Mouse (Mus musculus) megakaryocyte, embryonic 14.5 days (primary cell): ENCODE measurements around the gene Scarf1. TPM values are rescaled to one million over a fixed set of nuclear protein-coding genes. Genes with fewer than 3 reads are reported as not detected.

Experiments used
- H3K27me3 ChIP-seq: replicated peaks from 2 replicates; pipeline ENCODE3; 2012; ENCODE audit warnings: inconsistent platforms
- H3K36me3 ChIP-seq: replicated peaks from 2 replicates; pipeline ENCODE3; 2012; ENCODE audit warnings: low read length, inconsistent platforms, mixed read lengths
- H3K4me1 ChIP-seq: 2 replicates; pipeline ENCODE4 v1.6.1; 2012; ENCODE audit warnings: inconsistent platforms
- H3K4me3 ChIP-seq: replicated peaks from 2 replicates; pipeline ENCODE3; 2012; ENCODE audit warnings: moderate library complexity, mild to moderate bottlenecking, inconsistent platforms
- H3K9me3 ChIP-seq: 2 replicates; pipeline ENCODE4 v1.6.1; 2012; ENCODE audit warnings: inconsistent platforms
- FLI1 ChIP-seq: IDR thresholded peaks from 2 replicates; pipeline ENCODE4 v1.6.1; 2012; ENCODE audit warnings: low read length, inconsistent platforms, mixed read lengths
- GATA1 ChIP-seq: IDR thresholded peaks from 3 replicates; pipeline ENCODE4 v1.6.1; 2012; ENCODE audit warnings: mixed read lengths, low read length, inconsistent platforms, borderline replicate concordance
- polyA plus RNA-seq: library from polyadenylated mRNA; stranded (reverse); fragments of >175 nt; gene quantifications from 2 replicates; pipeline ENCODE4 v1.2.3, GENCODE M21; 2012; ENCODE audit warnings: low replicate concordance; ENCODE audit not compliant: insufficient read depth

Gene Scarf1
- polyA plus RNA-seq, 1 experiment, result 42.5 TPM

DNA sequence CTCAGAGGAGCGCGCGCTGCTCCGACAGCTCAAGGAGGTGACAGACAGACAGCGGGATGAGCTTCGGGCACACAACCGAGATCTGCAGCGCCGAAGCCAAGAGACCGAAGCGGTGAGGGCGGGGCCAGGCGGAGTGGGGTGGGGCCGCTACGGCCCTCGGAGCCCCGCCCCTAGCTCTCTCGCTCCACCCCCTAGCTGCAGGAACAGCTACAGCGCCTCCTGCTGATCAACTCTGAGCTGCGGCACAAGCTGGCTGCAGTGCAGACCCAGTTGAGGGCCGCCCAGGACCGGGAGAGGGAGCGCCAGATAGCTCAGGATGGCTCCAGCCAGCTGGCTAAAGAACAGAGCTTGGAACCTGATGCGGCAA is 2.7 kb upstream of the Scarf1 start:
- no peak for TF ChIP-seq FLI1
- TF ChIP-seq GATA1, result no peak
- Histone ChIP-seq H3K4me3 (peak overlapping the region; percentile 93), H3K4me1 (peaks cover 76% of the 10 kb centered on the region), H3K36me3 (peaks cover 74% of the 10 kb centered on the region), H3K9me3 (no peaks in the 10 kb centered on the region), H3K27me3 (no peaks in the 10 kb centered on the region)

DNA sequence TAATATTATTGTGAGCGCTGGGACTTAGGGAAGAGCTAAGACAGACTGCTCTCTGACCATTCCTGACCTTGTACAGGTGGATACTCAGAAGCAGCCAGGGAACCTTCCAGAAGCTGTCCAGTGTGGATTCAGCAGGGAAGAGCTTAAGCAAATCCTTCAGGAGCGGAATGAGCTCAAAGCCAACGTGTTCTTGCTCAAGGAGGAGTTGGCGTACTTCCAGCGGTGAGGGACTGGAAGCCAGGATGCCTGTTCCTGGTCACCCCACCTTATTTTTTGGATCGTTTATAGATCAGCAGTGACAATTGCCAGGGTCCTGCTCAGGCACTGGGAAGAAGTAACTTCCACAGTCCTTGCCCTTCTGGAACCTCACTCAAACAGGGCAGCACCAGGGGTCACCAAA is 2.1 kb upstream of the Scarf1 start:
- Histone ChIP-seq H3K4me3 (no peak overlapping the region), H3K9me3 (no peaks in the 10 kb centered on the region), H3K36me3 (peaks cover 71% of the 10 kb centered on the region), H3K27me3 (no peaks in the 10 kb centered on the region), H3K4me1 (peaks cover 76% of the 10 kb centered on the region)
- TF ChIP-seq GATA1 (no peak), FLI1 (no peak)

DNA sequence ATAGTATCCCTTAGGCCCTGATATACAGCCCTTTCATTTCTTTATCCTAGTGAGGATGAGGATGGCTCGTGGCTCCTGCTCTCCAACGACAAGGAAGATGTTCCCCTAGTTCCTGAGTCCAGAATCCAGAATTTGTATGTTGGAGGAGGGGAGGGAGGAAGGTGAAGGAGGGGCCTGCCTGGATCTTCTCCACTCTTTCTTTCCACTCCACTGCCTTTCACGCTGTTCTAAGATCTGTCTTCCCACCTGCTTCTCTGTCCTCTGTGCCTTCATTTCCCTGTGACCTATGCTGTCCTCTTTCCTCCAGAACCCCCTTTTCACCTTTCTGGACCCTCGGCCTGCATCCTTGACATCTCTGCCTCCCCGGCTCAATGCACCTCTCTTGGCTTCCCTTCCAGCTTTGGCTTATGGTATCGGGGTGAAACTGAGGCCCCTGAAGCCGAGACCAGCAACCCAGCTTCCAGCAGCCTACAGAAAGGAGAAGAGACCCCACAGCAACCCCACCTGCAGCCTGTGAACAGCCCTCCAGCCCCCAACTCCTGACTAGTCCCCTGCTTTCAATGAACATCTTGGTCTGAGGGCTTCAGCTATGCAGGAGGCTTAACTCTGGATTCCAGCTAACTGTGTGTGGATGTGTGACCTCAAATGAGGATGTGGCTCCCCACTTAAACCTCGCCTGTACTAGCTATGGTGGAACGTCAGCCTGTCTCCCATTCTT is 880 bp upstream of the Scarf1 start:
- H3K27me3 ChIP-seq, result no peaks in the 10 kb centered on the region
- peaks cover 74% of the 10 kb centered on the region for H3K36me3 ChIP-seq
- no peaks in the 10 kb centered on the region for H3K9me3 ChIP-seq
- TF ChIP-seq GATA1 (no peak), FLI1 (no peak)
- H3K4me1 ChIP-seq, result peaks cover 81% of the 10 kb centered on the region
- H3K4me3 ChIP-seq, result peak overlapping the region; percentile 92

DNA sequence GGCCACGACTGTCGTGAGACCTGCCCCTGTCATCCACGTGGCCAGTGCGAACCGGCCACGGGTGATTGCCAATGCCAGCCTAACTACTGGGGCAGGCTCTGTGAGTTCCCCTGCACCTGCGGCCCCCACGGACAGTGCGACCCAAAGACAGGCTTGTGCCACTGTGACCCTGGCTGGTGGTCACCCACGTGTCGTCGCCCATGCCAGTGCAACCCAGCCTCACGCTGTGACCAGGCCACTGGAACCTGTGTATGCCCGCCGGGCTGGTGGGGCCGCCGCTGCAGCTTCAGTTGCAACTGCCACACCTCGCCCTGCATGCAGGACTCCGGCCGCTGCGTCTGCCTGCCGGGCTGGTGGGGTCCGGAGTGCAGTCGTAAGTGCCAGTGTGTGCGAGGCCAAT is 1.8 kb downstream of the Scarf1 start:
- H3K36me3 ChIP-seq, result peaks cover 61% of the 10 kb centered on the region
- H3K4me3 ChIP-seq, result peak overlapping the region; percentile 42
- H3K4me1 ChIP-seq, result peaks cover 62% of the 10 kb centered on the region
- H3K27me3 ChIP-seq, result peaks cover 1% of the 10 kb centered on the region
- H3K9me3 ChIP-seq, result no peaks in the 10 kb centered on the region
- TF ChIP-seq FLI1 (no peak), GATA1 (no peak)

DNA sequence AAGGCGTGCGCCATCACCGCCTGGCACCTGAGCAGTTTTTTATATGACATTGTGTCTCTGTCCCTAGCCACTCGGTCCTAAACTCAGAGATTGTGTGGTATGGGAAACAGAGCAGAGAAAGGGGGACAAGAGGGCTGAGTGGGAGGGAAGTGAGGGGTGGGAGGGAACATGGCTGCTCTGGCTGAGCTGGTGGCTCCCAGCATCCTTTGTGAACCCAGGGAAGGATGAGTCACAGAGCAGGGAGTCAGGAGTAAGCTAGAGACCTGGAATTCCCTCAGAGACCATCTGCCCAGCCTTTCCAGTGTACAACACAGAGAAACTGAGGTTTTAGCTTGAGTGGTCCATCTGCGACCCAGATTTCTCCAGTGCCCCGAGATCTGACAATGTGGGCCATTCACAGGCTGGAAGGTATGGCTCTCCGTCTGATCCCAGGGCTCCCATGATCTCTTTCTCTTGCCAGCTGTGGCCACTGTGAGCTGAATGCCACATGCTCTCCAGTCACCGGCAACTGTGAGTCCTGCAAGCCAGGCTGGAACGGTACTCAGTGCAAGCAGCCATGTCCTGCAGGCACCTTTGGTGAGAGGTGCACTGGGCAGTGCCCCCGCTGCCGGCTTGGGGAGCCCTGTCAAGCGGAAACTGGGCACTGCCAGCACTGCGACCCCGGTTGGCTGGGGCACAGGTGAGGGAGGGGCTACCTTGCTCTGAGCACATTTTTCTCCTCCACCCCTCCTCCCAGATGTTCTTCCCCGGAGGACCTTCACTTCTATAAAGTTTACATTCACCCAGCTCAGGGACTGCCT is 6.7 kb downstream of the Scarf1 start:
- no peak overlapping the region for H3K4me3 ChIP-seq
- peaks cover 31% of the 10 kb centered on the region for H3K4me1 ChIP-seq
- H3K36me3 ChIP-seq, result peaks cover 79% of the 10 kb centered on the region
- TF ChIP-seq FLI1 (no peak), GATA1 (no peak)
- H3K9me3 ChIP-seq, result no peaks in the 10 kb centered on the region
- H3K27me3 ChIP-seq, result peaks cover 2% of the 10 kb centered on the region

DNA sequence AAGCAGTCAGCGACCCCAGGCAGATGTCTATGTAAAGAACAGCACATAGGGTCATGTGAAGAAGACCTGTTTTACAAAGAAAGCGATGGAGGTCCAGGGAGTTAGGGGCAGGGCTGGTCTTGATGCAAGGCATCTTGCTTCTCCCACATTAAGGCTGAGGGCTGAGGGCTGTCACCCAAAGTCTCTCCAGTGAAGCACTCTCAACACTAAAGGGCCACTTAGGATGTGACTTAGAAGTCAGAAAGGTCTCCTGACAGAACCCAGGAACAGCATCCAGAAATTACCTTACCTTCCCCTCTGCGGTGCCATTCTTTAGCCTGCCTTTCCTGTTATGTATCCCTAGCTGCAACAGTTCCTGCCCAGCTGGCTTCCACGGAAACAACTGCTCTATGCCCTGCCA is 8.3 kb downstream of the Scarf1 start:
- TF ChIP-seq FLI1 (no peak), GATA1 (no peak)
- H3K36me3 ChIP-seq, result peaks cover 81% of the 10 kb centered on the region

DNA sequence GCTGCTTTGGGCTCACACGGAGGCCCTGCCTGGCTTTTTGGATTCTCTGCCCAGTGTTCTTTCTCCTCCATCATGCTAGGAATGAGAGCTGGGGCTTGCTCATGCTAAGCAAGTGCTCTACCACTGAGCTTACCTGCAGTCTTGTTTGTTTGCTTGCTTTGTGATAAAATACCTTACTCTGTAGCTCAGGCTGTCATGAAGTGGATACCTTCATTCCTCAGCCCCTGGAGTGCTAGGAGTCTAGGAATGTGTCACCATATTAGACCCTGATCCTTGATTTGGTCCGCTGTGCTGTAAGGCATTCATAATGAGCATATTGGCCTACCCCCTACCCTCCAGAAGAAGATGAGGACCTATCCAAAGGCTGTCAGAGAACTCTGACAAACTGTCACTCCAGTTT is 9.5 kb downstream of the Scarf1 start:
- Histone ChIP-seq H3K4me1 (peaks cover 21% of the 10 kb centered on the region), H3K4me3 (no peak overlapping the region), H3K36me3 (peaks cover 79% of the 10 kb centered on the region), H3K9me3 (no peaks in the 10 kb centered on the region), H3K27me3 (peaks cover 2% of the 10 kb centered on the region)
- TF ChIP-seq GATA1 (no peak), FLI1 (no peak)

More for the DNA sequence above, 8.3 kb downstream of the Scarf1 start:
- Histone ChIP-seq H3K4me3 (no peak overlapping the region), H3K4me1 (peaks cover 23% of the 10 kb centered on the region), H3K9me3 (no peaks in the 10 kb centered on the region), H3K27me3 (peaks cover 2% of the 10 kb centered on the region)

DNA sequence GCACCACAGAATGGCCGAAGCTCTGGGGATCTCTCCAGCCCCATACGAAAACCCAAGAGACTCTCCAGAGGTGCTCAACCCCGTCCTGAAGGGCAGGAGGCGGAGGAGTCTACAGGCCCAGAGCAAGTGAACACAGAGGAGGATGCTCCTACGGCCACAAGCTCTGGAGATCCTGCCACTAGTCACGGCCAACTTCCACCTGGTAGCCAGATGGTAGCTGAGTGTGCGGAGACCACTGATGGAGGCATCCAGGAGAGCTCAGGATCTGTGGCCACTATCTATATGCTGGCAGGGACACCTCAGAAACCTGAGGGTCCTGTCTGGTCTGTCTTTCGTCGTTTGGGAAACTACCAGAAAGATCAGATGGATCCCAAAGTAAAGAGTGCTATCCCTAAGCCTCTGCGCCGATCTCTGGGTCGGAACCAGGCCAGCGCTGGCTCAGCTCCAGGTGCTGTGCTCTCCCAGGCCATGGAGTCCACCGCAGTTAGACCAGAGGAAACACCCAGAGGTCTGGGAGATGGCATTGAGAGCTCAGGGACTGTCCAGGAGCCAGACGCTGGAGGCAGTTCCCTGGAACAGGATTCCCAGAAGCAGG is 12.3 kb downstream of the Scarf1 start:
- H3K27me3 ChIP-seq, result no peaks in the 10 kb centered on the region
- peaks cover 22% of the 10 kb centered on the region for H3K4me1 ChIP-seq
- H3K9me3 ChIP-seq, result no peaks in the 10 kb centered on the region
- peaks cover 83% of the 10 kb centered on the region for H3K36me3 ChIP-seq
- no peak for TF ChIP-seq FLI1
- H3K4me3 ChIP-seq, result no peak overlapping the region

DNA sequence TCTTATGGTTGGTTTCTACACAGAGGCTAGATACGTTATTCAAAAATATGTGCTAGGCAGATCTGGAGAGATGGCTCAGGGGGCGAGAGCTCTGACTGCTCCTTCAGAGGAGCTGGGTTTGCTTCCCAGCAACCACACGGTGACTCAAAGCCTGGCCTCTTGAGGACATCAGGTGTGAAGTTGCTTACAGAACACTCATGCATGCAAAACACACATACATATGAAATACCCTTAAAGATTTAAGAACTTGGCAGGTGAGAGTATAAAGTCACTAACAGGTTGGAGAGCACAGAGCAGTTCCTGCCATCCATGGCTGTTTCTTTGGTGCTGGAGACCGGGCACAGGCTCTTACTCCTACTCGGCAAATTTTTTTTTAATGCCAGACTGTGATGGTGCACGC is 13.6 kb downstream of the Scarf1 start:
- no peaks in the 10 kb centered on the region for H3K9me3 ChIP-seq
- H3K4me3 ChIP-seq, result no peak overlapping the region
- H3K27me3 ChIP-seq, result no peaks in the 10 kb centered on the region
- TF ChIP-seq FLI1, result no peak
- no peak for TF ChIP-seq GATA1
- peaks cover 74% of the 10 kb centered on the region for H3K36me3 ChIP-seq
- peaks cover 20% of the 10 kb centered on the region for H3K4me1 ChIP-seq

DNA sequence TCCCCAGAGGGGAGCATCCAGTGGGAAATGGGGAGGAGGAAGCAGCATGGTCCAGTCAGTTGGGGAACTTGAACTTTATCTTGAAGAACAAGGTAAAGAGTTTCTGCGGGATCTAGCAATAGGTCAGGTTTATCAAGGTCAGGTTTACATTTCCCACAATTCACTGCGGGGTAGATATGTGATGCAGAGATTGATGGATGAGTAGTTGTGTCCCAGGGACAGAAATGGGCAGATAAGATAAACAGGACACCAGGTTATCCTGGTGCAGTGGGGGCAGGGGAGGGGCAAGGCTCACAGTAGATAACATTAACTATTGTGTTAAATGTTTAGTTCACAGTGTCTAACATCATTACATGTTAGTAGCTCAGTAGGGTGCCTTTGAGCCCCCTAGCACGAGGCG is 16.4 kb downstream of the Scarf1 start:
- H3K4me1 ChIP-seq, result peaks cover 39% of the 10 kb centered on the region

More for the DNA sequence above, 16.4 kb downstream of the Scarf1 start:
- no peak for TF ChIP-seq GATA1
- H3K4me3 ChIP-seq, result peak overlapping the region; percentile 99
- no peaks in the 10 kb centered on the region for H3K9me3 ChIP-seq
- peaks cover 49% of the 10 kb centered on the region for H3K36me3 ChIP-seq
- no peaks in the 10 kb centered on the region for H3K27me3 ChIP-seq
